Mouse (Mus musculus): ENCODE data around the gene Nxn.

GRCm38 (mm10) chr11:76338656-76339055 is 60.3 kb downstream of the Nxn start:
- TF ChIP-seq CTCF (IDR thresholded peaks at IDR 0.05; ENCODE audit: insufficient read depth, low read length), result no peak
- TF ChIP-seq POLR2A (IDR thresholded peaks at IDR 0.05; ENCODE audit: borderline replicate concordance, extremely low read depth, low read depth, low read length), result no peak

Data from lung, adult 2 months (tissue).